Mouse (Mus musculus): Measurements from ENCODE around the gene Stard10. TPM values are rescaled to one million over a fixed set of nuclear protein-coding genes. Genes with fewer than 3 reads are reported as not detected.

The Stard10 gene
- polyA plus RNA-seq, 1 experiment from 2014 or later = 6.2 TPM

- Histone ChIP-seq H3K9me3 (ENCODE audit: control insufficient read depth, low read length) (no peaks in the 10 kb centered on the region), H3K27me3 (replicated peaks; ENCODE audit: control insufficient read depth, insufficient read depth, low read length) (0 out of 2 replicates have a peak, but pooled peaks cover 2% of the 10 kb centered on the region), H3K4me3 (replicated peaks; ENCODE audit: low read length) (peak overlapping the region; percentile 41), H3K4me2 (ENCODE audit: low read length) (peak overlapping the region; percentile 58), H3K36me3 (ENCODE audit: control insufficient read depth, insufficient read depth) (no peaks in the 10 kb centered on the region), H3K4me1 (replicated peaks; ENCODE audit: control insufficient read depth, insufficient read depth, low read length) (peaks cover 16% of the 10 kb centered on the region), H3K9ac (replicated peaks; ENCODE audit: low read depth, low read length) (peak overlapping the region; percentile 63), H3K27ac (ENCODE audit: low read length) (peak overlapping the region; percentile 70)
- 19% methylated on average over 8 of the region's 8 CpGs for WGBS
- ATAC-seq = no peak
These were observed 19.9 kb upstream of the Stard10 start for GRCm38 (mm10) chr7:101297023-101297405.

GRCm38 (mm10) chr7:101298375-101298774 is 18.5 kb upstream of the Stard10 start:
- Histone ChIP-seq H3K4me3 (replicated peaks; ENCODE audit: low read length) (no peak overlapping the region), H3K27me3 (replicated peaks; ENCODE audit: control insufficient read depth, insufficient read depth, low read length) (0 out of 2 replicates have a peak, but pooled peaks cover 2% of the 10 kb centered on the region), H3K4me1 (replicated peaks; ENCODE audit: control insufficient read depth, insufficient read depth, low read length) (peaks cover 19% of the 10 kb centered on the region), H3K4me2 (ENCODE audit: low read length) (no peak overlapping the region), H3K36me3 (ENCODE audit: control insufficient read depth, insufficient read depth) (no peaks in the 10 kb centered on the region), H3K9ac (replicated peaks; ENCODE audit: low read depth, low read length) (no peak overlapping the region), H3K9me3 (ENCODE audit: control insufficient read depth, low read length) (no peaks in the 10 kb centered on the region), H3K27ac (ENCODE audit: low read length) (no peak overlapping the region)
- WGBS = 92% methylated on average over 3 of the region's 3 CpGs
- no peak for ATAC-seq

GRCm38 (mm10) chr7:101301361-101301880 is 15.5 kb upstream of the Stard10 start:
- Histone ChIP-seq H3K36me3 (ENCODE audit: control insufficient read depth, insufficient read depth) (no peaks in the 10 kb centered on the region), H3K27ac (ENCODE audit: low read length) (no peak overlapping the region), H3K27me3 (replicated peaks; ENCODE audit: control insufficient read depth, insufficient read depth, low read length) (0 out of 2 replicates have a peak, but pooled peaks cover 2% of the 10 kb centered on the region), H3K4me3 (replicated peaks; ENCODE audit: low read length) (peak overlapping the region; percentile 74), H3K4me1 (replicated peaks; ENCODE audit: control insufficient read depth, insufficient read depth, low read length) (peaks cover 16% of the 10 kb centered on the region), H3K9me3 (ENCODE audit: control insufficient read depth, low read length) (no peaks in the 10 kb centered on the region), H3K9ac (replicated peaks; ENCODE audit: low read depth, low read length) (peak overlapping the region; percentile 61), H3K4me2 (ENCODE audit: low read length) (peak overlapping the region; percentile 67)
- ATAC-seq = peak; percentile 49
- WGBS = 1% methylated on average over 30 of the region's 30 CpGs

- under 1% methylated on average over 39 of the region's 39 CpGs for WGBS
- Histone ChIP-seq H3K4me3 (replicated peaks; ENCODE audit: low read length) (peak within 1 kb of the TSS; percentile 74), H3K36me3 (ENCODE audit: control insufficient read depth, insufficient read depth) (no peaks in the 10 kb centered on the region), H3K27ac (ENCODE audit: low read length) (0 out of 2 replicates have a peak within 1 kb of the TSS, but pooled peaks have one; percentile 16), H3K4me1 (replicated peaks; ENCODE audit: control insufficient read depth, insufficient read depth, low read length) (peaks cover 12% of the 10 kb centered on the region), H3K27me3 (replicated peaks; ENCODE audit: control insufficient read depth, insufficient read depth, low read length) (0 out of 2 replicates have a peak, but pooled peaks cover 2% of the 10 kb centered on the region), H3K9ac (replicated peaks; ENCODE audit: low read depth, low read length) (peak within 1 kb of the TSS; percentile 61), H3K4me2 (ENCODE audit: low read length) (peak within 1 kb of the TSS; percentile 67), H3K9me3 (ENCODE audit: control insufficient read depth, low read length) (no peaks in the 10 kb centered on the region)
- peak; percentile 93 for ATAC-seq
These were observed 14.9 kb upstream of the Stard10 start, which contains the start of gene Atg16l2 for GRCm38 (mm10) chr7:101301881-101302456. TSS of gene Atg16l2 (minus strand) at chr7:101302251.

- H3K27me3 ChIP-seq (replicated peaks; ENCODE audit: control insufficient read depth, insufficient read depth, low read length) = 0 out of 2 replicates have a peak, but pooled peaks cover 2% of the 10 kb centered on the region
- H3K9ac ChIP-seq (replicated peaks; ENCODE audit: low read depth, low read length) = no peak overlapping the region
- 21% methylated on average over 7 of the region's 7 CpGs for WGBS
- H3K36me3 ChIP-seq (ENCODE audit: control insufficient read depth, insufficient read depth) = no peaks in the 10 kb centered on the region
- no peaks in the 10 kb centered on the region for H3K9me3 ChIP-seq (ENCODE audit: control insufficient read depth, low read length)
- no peak overlapping the region for H3K27ac ChIP-seq (ENCODE audit: low read length)
- ATAC-seq = no peak
- H3K4me2 ChIP-seq (ENCODE audit: low read length) = peak overlapping the region; percentile 67
- peaks cover 9% of the 10 kb centered on the region for H3K4me1 ChIP-seq (replicated peaks; ENCODE audit: control insufficient read depth, insufficient read depth, low read length)
- peak overlapping the region; percentile 74 for H3K4me3 ChIP-seq (replicated peaks; ENCODE audit: low read length)
These were observed 14.2 kb upstream of the Stard10 start for GRCm38 (mm10) chr7:101302691-101303090.

- Histone ChIP-seq H3K4me2 (ENCODE audit: low read length) (no peak overlapping the region), H3K27me3 (replicated peaks; ENCODE audit: control insufficient read depth, insufficient read depth, low read length) (no peaks in the 10 kb centered on the region), H3K4me3 (replicated peaks; ENCODE audit: low read length) (no peak overlapping the region), H3K27ac (ENCODE audit: low read length) (no peak overlapping the region), H3K36me3 (ENCODE audit: control insufficient read depth, insufficient read depth) (no peaks in the 10 kb centered on the region), H3K4me1 (replicated peaks; ENCODE audit: control insufficient read depth, insufficient read depth, low read length) (peaks cover 3% of the 10 kb centered on the region; the same call in 1 of the 2 replicates), H3K9ac (replicated peaks; ENCODE audit: low read depth, low read length) (no peak overlapping the region), H3K9me3 (ENCODE audit: control insufficient read depth, low read length) (no peaks in the 10 kb centered on the region)
- WGBS = 50% methylated on average over 2 of the region's 2 CpGs
- no peak for ATAC-seq
These were observed 10.0 kb upstream of the Stard10 start for GRCm38 (mm10) chr7:101306841-101307240.

- Histone ChIP-seq H3K4me1 (replicated peaks; ENCODE audit: control insufficient read depth, insufficient read depth, low read length) (no peaks in the 10 kb centered on the region; the same call in 1 of the 2 replicates), H3K36me3 (ENCODE audit: control insufficient read depth, insufficient read depth) (no peaks in the 10 kb centered on the region), H3K9ac (replicated peaks; ENCODE audit: low read depth, low read length) (no peak overlapping the region; the same call in 1 of the 2 replicates), H3K4me2 (ENCODE audit: low read length) (peak overlapping the region; percentile 52), H3K4me3 (replicated peaks; ENCODE audit: low read length) (peak overlapping the region; percentile 64), H3K27ac (ENCODE audit: low read length) (no peak overlapping the region; the same call in 1 of the 2 replicates), H3K9me3 (ENCODE audit: control insufficient read depth, low read length) (no peaks in the 10 kb centered on the region), H3K27me3 (replicated peaks; ENCODE audit: control insufficient read depth, insufficient read depth, low read length) (no peaks in the 10 kb centered on the region)
- no peak for ATAC-seq
- WGBS = 33% methylated on average over 5 of the region's 5 CpGs
These were observed 6.9 kb upstream of the Stard10 start for GRCm38 (mm10) chr7:101309985-101310326.

GRCm38 (mm10) chr7:101310327-101311028 is 6.4 kb upstream of the Stard10 start:
- Histone ChIP-seq H3K27me3 (replicated peaks; ENCODE audit: control insufficient read depth, insufficient read depth, low read length) (no peaks in the 10 kb centered on the region), H3K27ac (ENCODE audit: low read length) (peak overlapping the region; percentile 87), H3K9me3 (ENCODE audit: control insufficient read depth, low read length) (no peaks in the 10 kb centered on the region), H3K9ac (replicated peaks; ENCODE audit: low read depth, low read length) (peak overlapping the region; percentile 73), H3K4me3 (replicated peaks; ENCODE audit: low read length) (peak overlapping the region; percentile 64), H3K4me2 (ENCODE audit: low read length) (peak overlapping the region; percentile 52), H3K4me1 (replicated peaks; ENCODE audit: control insufficient read depth, insufficient read depth, low read length) (no peaks in the 10 kb centered on the region; the same call in 1 of the 2 replicates), H3K36me3 (ENCODE audit: control insufficient read depth, insufficient read depth) (no peaks in the 10 kb centered on the region)
- peak; percentile 97 for ATAC-seq
- under 1% methylated on average over 43 of the region's 43 CpGs for WGBS

- Histone ChIP-seq H3K27ac (ENCODE audit: low read length) (no peak overlapping the region; the same call in 1 of the 2 replicates), H3K27me3 (replicated peaks; ENCODE audit: control insufficient read depth, insufficient read depth, low read length) (no peaks in the 10 kb centered on the region), H3K9ac (replicated peaks; ENCODE audit: low read depth, low read length) (peak overlapping the region; percentile 6; the same call in 1 of the 2 replicates), H3K36me3 (ENCODE audit: control insufficient read depth, insufficient read depth) (no peaks in the 10 kb centered on the region), H3K4me3 (replicated peaks; ENCODE audit: low read length) (peak overlapping the region; percentile 64), H3K9me3 (ENCODE audit: control insufficient read depth, low read length) (no peaks in the 10 kb centered on the region), H3K4me2 (ENCODE audit: low read length) (peak overlapping the region; percentile 43), H3K4me1 (replicated peaks; ENCODE audit: control insufficient read depth, insufficient read depth, low read length) (no peaks in the 10 kb centered on the region; the same call in 1 of the 2 replicates)
- WGBS = 51% methylated on average over 2 of the region's 2 CpGs
- no peak for ATAC-seq
These were observed 5.8 kb upstream of the Stard10 start for GRCm38 (mm10) chr7:101311061-101311460.

Measured in forebrain, embryonic 16.5 days (tissue).